Mouse (Mus musculus): ENCODE results near the gene Hsd17b12. TPM values are rescaled to one million over a fixed set of nuclear protein-coding genes. Genes with fewer than 3 reads are reported as not detected.

The Hsd17b12 gene
- total RNA-seq, 2 experiments from 2014 or later: 10.9 to 13.3 TPM

DNA sequence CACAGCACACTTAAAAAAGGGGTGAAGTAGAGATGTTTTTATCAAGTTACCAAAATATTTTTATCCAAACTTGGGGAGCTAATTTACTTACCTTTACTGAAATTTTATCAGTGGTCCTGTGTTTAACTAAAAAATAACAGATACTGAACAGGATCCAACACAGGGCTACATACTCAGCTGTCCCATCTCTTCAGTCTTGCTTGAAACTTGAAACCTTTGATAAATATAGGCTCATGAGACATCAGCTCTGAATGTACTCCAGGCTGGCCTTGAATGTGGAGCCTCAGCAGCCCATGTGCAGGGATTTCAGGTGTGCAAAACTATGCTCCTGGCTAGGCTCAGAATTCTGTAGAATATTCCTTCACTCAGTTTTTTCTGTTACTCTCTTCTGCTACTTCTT lies 127.2 kb downstream of the Hsd17b12 start:
- no peak for ATAC-seq (replicated peaks; ENCODE audit: low FRiP score, poor library complexity, severe bottlenecking)

GRCm38 (mm10) chr2:94024637-94025036 lies 133.1 kb downstream of the Hsd17b12 start:
- no peak for ATAC-seq (replicated peaks; ENCODE audit: low FRiP score, poor library complexity, severe bottlenecking)

GRCm38 (mm10) chr2:94010335-94011291 lies 147.2 kb downstream of the Hsd17b12 start, which contains the start of gene Alkbh3:
Alkbh3 (minus strand) TSS chr2:94010807.
- peak; percentile 93 for ATAC-seq (replicated peaks; ENCODE audit: low FRiP score, poor library complexity, severe bottlenecking)

DNA sequence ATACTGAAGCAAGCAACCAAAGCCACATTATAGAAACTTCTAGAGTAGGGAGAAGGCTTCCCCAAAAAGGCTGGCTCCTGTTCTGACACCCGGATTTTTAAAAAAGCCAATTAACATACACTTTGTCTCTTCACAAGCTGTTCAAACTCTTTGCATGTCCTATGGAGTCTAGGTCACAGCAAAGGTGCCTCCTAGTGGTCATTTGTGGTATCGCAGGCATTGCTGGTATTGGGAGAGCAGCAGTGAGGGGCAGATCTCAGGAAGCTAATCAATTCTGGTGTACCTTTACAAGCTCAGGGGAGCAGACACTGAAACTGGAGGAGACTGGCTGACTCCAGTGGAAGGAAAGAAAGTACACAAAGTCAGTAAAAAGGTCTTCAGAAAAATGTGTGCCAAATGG lies 155.4 kb downstream of the Hsd17b12 start:
- peak; percentile 62; the same call in 1 of the 2 replicates for ATAC-seq (replicated peaks; ENCODE audit: low FRiP score, poor library complexity, severe bottlenecking)

DNA sequence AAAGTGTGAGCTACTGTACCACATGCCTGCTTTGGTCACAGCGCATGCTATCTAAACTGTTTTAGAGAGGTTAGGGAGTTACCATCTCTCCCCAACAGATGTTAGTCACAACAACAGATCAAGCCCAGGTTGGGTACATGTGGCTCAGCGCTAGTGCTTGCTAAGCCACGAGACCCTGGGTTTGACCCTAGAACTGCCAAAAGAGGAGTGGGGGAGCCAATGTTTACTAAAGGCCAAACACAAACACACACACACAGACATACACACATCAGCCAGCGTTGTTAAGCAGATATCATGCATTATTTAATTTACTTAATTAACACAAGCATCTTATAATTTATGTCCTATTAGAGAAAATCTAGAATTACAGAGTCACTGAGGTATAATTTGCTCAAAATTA lies 155.8 kb downstream of the Hsd17b12 start:
- no peak for ATAC-seq (replicated peaks; ENCODE audit: low FRiP score, poor library complexity, severe bottlenecking)

- ATAC-seq (replicated peaks; ENCODE audit: low FRiP score, poor library complexity, severe bottlenecking): no peak
Measured at GRCm38 (mm10) chr2:94001411-94001810, 156.4 kb downstream of the Hsd17b12 start.

GRCm38 (mm10) chr2:93996254-93996653 lies 161.5 kb downstream of the Hsd17b12 start, which contains the start of gene Gm27027:
Gm27027 (minus strand) TSS chr2:93996354.
- ATAC-seq (replicated peaks; ENCODE audit: low FRiP score, poor library complexity, severe bottlenecking): no peak

- no peak for ATAC-seq (replicated peaks; ENCODE audit: low FRiP score, poor library complexity, severe bottlenecking)
Measured at GRCm38 (mm10) chr2:93992810-93993209, 165.0 kb downstream of the Hsd17b12 start.

GRCm38 (mm10) chr2:93992259-93992658 lies 165.5 kb downstream of the Hsd17b12 start:
- ATAC-seq (replicated peaks; ENCODE audit: low FRiP score, poor library complexity, severe bottlenecking): no peak

DNA sequence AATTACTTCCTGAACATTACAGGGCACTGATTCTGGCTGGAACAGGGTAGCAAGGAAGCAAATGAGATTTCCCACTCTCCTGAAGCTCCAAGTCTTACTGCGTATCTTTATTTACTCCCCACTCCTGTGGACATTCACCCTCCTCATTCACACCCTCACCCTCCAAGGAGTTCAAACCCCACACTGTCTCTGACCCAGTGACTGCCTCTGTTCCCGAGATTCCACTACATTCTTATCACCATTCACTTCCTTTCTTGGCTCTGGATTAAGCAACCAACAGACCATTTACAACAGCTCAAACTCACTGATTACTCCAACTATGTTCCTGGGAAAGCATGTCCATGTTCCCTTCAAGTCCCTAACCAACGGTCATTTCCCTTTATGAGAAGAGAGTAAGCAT lies 166.4 kb downstream of the Hsd17b12 start:
- ATAC-seq (replicated peaks; ENCODE audit: low FRiP score, poor library complexity, severe bottlenecking): no peak

DNA sequence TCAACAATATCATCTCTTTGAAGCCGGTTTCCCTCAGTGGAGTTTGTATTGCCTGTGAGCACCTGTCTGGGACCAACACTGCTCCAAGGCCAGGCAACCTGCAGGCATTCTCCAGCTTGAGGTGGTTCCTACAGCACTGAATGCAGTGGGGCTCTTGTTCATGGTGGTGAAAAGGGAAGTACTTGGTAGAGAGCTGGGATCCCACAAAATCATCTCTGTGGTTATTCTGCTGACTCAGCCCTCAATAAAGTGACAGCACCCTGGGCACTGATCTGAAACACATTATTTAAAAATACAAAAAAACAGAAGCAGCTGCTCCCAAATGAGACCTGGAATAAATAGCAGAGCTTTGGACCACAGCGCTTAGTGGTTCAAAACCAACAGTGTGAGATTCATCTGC lies 169.3 kb downstream of the Hsd17b12 start:
- no peak for ATAC-seq (replicated peaks; ENCODE audit: low FRiP score, poor library complexity, severe bottlenecking)

Other genes with a start within 250 kb of the Hsd17b12 start
- gene Gm13889, start 200.8 kb downstream of the Hsd17b12 start, total RNA-seq (2015; ENCODE audit: low replicate concordance): not detected in 2 replicates
- not detected in 2 replicates for gene Gm13889, start 200.8 kb downstream of the Hsd17b12 start, total RNA-seq (2017; ENCODE audit: low replicate concordance)
- not detected in 2 replicates for gene Gm27027, start 161.6 kb downstream of the Hsd17b12 start, total RNA-seq (2015; ENCODE audit: low replicate concordance)
- gene Gm27027, start 161.6 kb downstream of the Hsd17b12 start, total RNA-seq (2017; ENCODE audit: low replicate concordance): not detected in 2 replicates
- gene Alkbh3, start 147.2 kb downstream of the Hsd17b12 start, total RNA-seq (2015; ENCODE audit: low replicate concordance): 9.7 and 31.4 TPM in 2 replicates
- 5.4 and 7.8 TPM in 2 replicates for gene Alkbh3, start 147.2 kb downstream of the Hsd17b12 start, total RNA-seq (2017; ENCODE audit: low replicate concordance)
- 11.3 and 13.7 TPM in 2 replicates for gene Ttc17, start 248.7 kb upstream of the Hsd17b12 start, total RNA-seq (2015; ENCODE audit: low replicate concordance)
- gene Ttc17, start 248.7 kb upstream of the Hsd17b12 start, total RNA-seq (2017; ENCODE audit: low replicate concordance): 12.4 and 17.5 TPM in 2 replicates

Measured in erythroid progenitor cell, adult 5-6 weeks (primary cell).